Mouse (Mus musculus): ENCODE measurements around the gene Fgf16. TPM values are rescaled to one million over a fixed set of nuclear protein-coding genes. Genes with fewer than 3 reads are reported as not detected.

Gene Fgf16
- not detected in 2 replicates for polyA plus RNA-seq (2012; rRNA removed)
- not detected in 2 replicates for polyA plus RNA-seq (2014; fragmentation: Nextera tagmentation; extraction: Ambion mirVana)

DNA sequence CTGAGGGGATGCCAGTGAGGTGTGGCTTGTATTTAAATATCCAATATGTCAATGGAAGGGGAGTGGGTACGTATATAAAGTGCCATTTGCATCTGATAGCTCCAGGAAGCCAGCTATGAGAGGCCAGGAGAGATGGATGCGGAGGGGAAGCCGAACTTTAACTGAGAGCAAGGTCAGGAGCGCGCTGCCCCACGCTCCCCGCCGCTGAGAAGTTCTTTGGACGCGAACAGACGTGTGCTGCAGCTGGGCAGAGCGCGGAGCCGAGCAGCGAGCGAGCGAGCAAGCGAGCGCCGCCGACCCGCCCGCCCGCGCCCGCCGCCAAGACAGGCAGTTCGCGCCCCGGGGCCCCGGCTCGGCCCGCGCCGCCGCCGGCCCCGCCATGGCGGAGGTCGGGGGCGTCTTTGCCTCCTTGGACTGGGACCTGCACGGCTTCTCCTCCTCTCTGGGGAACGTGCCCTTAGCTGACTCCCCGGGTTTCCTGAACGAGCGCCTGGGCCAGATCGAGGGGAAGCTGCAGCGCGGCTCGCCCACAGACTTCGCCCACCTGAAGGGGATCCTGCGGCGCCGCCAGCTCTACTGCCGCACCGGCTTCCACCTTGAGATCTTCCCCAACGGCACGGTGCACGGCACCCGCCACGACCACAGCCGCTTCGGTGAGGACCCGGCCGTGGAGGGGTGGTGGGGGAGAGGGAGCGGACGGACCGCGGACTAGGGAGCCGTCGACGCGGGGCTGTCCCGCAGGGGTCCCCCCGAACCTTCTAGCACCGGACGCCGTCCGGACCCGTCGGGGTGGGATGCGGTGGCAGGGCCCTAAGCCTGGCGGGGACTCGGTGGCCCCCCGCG lies at the start of gene Fgf16:
Gene Fgf16, plus strand, starts transcription at position 118 of the 843 bp plus-strand sequence.
- H3K27me3 ChIP-seq (ENCODE audit: control insufficient read depth, insufficient read depth, low read length): peaks cover 39% of the 10 kb centered on the region
- H3K4me1 ChIP-seq (replicated peaks; ENCODE audit: control insufficient read depth in 2 of 2, insufficient read depth in 2 of 2, low read length in 1 of 2): no peaks in the 10 kb centered on the region
- DNase-seq (ENCODE audit: low read depth in 3 of 3, low spot score in 3 of 3): no peak
- WGBS (ENCODE audit: insufficient replicate concordance): 7% methylated on average over 53 of the region's 86 CpGs
- no peak within 1 kb of the TSS for H3K9ac ChIP-seq (replicated peaks)
- ATAC-seq (ENCODE audit: insufficient read depth): no peak
- H3K27ac ChIP-seq: no peak within 1 kb of the TSS
- H3K4me3 ChIP-seq (ENCODE audit: insufficient read depth in 1 of 2, low read depth in 2 of 2, low read length in 2 of 2): peak within 1 kb of the TSS in 1 of 2 experiments; percentile 17; a peak in 2 of 4 replicates
- H3K36me3 ChIP-seq (replicated peaks; ENCODE audit: control insufficient read depth, insufficient read depth, low read depth): no peaks in the 10 kb centered on the region
- peak within 1 kb of the TSS; percentile 32 for H3K4me2 ChIP-seq (ENCODE audit: low read depth)
- TF ChIP-seq CTCF (IDR thresholded peaks at IDR 0.05; ENCODE audit: low read depth) (no peak), EP300 (IDR thresholded peaks at IDR 0.05; ENCODE audit: low read depth) (no peak)
- H3K9me3 ChIP-seq (ENCODE audit: control insufficient read depth, low read length): no peaks in the 10 kb centered on the region

DNA sequence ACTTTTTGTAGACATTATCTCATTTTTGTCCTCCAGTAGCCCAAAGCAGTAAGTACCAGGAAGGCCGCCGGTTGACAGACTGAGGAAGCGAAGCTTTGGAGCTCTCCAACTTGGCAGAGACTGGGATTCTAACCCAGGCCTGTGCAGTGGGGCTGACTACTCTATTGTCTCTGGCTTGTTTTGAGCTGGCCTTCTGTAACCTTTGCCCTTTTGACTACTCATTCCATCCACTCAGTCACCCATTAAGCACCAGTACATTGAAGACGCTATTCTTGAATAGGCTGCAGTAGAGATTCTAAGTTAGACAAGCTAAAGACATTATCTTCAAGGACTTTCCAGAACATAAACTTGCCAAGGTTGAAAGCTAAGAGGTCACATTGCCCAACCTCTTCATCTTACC lies 49.3 kb upstream of the Fgf16 start:
- no peak for DNase-seq (ENCODE audit: low read depth in 3 of 3, low spot score in 3 of 3)
- 66% methylated on average over 4 of the region's 4 CpGs for WGBS (ENCODE audit: insufficient replicate concordance)
- no peak overlapping the region for H3K4me3 ChIP-seq (ENCODE audit: insufficient read depth in 1 of 2, low read depth in 2 of 2, low read length in 2 of 2)

DNA sequence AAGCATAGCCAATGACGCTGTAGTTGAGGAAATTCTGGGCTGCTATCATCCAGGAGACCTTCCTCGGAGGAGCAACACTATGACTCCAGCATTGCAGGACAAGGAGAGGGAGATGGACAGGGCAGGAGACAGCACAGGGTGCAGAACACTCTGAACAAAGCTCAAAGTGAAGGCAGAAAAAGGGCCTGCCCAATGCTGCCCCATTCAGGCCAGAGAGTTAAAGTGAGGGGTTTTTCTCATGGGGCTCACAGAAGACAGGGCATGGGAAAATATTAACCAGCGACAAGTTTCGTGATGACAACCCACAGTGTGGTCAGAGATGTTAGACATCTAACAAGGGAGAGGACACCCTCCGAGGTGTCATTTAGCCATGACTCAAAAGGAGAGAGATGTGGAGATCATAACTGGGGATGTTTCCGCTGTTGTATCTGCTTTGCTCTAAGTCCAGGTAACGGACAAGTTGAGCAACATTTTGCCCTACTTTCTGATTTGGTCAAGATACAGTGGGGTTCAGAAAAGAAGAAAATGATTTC lies 48.2 kb upstream of the Fgf16 start:
- TF ChIP-seq EP300 (IDR thresholded peaks at IDR 0.05; ENCODE audit: low read depth) (no peak), CTCF (IDR thresholded peaks at IDR 0.05; ENCODE audit: low read depth) (no peak)
- no peak for ATAC-seq (ENCODE audit: insufficient read depth)
- no peak overlapping the region for H3K9ac ChIP-seq (replicated peaks)
- H3K4me1 ChIP-seq (replicated peaks; ENCODE audit: control insufficient read depth in 2 of 2, insufficient read depth in 2 of 2, low read length in 1 of 2): no peaks in the 10 kb centered on the region
- WGBS (ENCODE audit: insufficient replicate concordance): 66% methylated on average over 7 of the region's 7 CpGs
- DNase-seq (ENCODE audit: low read depth in 3 of 3, low spot score in 3 of 3): no peak
- H3K27me3 ChIP-seq (ENCODE audit: control insufficient read depth, insufficient read depth, low read length): no peaks in the 10 kb centered on the region; the same call in 1 of the 2 replicates
- no peak overlapping the region for H3K27ac ChIP-seq
- no peak overlapping the region for H3K4me3 ChIP-seq (ENCODE audit: insufficient read depth in 1 of 2, low read depth in 2 of 2, low read length in 2 of 2)
- no peaks in the 10 kb centered on the region for H3K9me3 ChIP-seq (ENCODE audit: control insufficient read depth, low read length)
- H3K4me2 ChIP-seq (ENCODE audit: low read depth): no peak overlapping the region
- no peaks in the 10 kb centered on the region for H3K36me3 ChIP-seq (replicated peaks; ENCODE audit: control insufficient read depth, insufficient read depth, low read depth)

More for the DNA sequence above, 49.3 kb upstream of the Fgf16 start:
- no peak overlapping the region for H3K4me2 ChIP-seq (ENCODE audit: low read depth)
- H3K27ac ChIP-seq: no peak overlapping the region
- no peaks in the 10 kb centered on the region for H3K9me3 ChIP-seq (ENCODE audit: control insufficient read depth, low read length)
- no peak overlapping the region for H3K9ac ChIP-seq (replicated peaks)
- no peak for TF ChIP-seq CTCF (IDR thresholded peaks at IDR 0.05; ENCODE audit: low read depth)
- no peak for TF ChIP-seq EP300 (IDR thresholded peaks at IDR 0.05; ENCODE audit: low read depth)
- no peaks in the 10 kb centered on the region; the same call in 1 of the 2 replicates for H3K27me3 ChIP-seq (ENCODE audit: control insufficient read depth, insufficient read depth, low read length)
- no peaks in the 10 kb centered on the region for H3K36me3 ChIP-seq (replicated peaks; ENCODE audit: control insufficient read depth, insufficient read depth, low read depth)
- no peak for ATAC-seq (ENCODE audit: insufficient read depth)
- no peaks in the 10 kb centered on the region for H3K4me1 ChIP-seq (replicated peaks; ENCODE audit: control insufficient read depth in 2 of 2, insufficient read depth in 2 of 2, low read length in 1 of 2)

DNA sequence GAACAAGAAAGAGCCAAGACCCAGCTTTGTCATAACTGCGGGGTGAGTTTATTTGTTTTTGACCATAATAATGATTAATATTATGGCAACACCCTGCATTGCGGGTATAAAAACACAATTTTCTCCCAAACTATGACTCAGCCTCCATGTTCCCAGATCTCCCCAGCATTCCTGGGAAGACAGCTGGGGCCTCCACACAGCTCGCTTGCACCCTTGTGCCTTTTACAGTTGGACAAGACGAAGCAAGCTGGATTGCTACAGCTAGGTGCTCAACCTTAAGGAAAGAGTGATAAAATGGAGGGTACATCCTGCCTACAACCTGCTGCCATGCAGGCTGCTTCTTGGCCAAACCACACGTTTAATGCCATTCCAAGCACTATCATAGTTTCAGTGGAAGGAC lies 45.7 kb upstream of the Fgf16 start:
- TF ChIP-seq EP300 (IDR thresholded peaks at IDR 0.05; ENCODE audit: low read depth): no peak
- TF ChIP-seq CTCF (IDR thresholded peaks at IDR 0.05; ENCODE audit: low read depth): no peak
- WGBS (ENCODE audit: insufficient replicate concordance): 58% methylated on average over 5 of the region's 5 CpGs
- Histone ChIP-seq H3K4me2 (ENCODE audit: low read depth) (no peak overlapping the region), H3K4me3 (ENCODE audit: insufficient read depth in 1 of 2, low read depth in 2 of 2, low read length in 2 of 2) (no peak overlapping the region), H3K27ac (no peak overlapping the region), H3K36me3 (replicated peaks; ENCODE audit: control insufficient read depth, insufficient read depth, low read depth) (no peaks in the 10 kb centered on the region), H3K4me1 (replicated peaks; ENCODE audit: control insufficient read depth in 2 of 2, insufficient read depth in 2 of 2, low read length in 1 of 2) (no peaks in the 10 kb centered on the region), H3K27me3 (ENCODE audit: control insufficient read depth, insufficient read depth, low read length) (no peaks in the 10 kb centered on the region; the same call in 1 of the 2 replicates), H3K9me3 (ENCODE audit: control insufficient read depth, low read length) (no peaks in the 10 kb centered on the region), H3K9ac (replicated peaks) (no peak overlapping the region)
- DNase-seq (ENCODE audit: low read depth in 3 of 3, low spot score in 3 of 3): no peak
- no peak for ATAC-seq (ENCODE audit: insufficient read depth)

DNA sequence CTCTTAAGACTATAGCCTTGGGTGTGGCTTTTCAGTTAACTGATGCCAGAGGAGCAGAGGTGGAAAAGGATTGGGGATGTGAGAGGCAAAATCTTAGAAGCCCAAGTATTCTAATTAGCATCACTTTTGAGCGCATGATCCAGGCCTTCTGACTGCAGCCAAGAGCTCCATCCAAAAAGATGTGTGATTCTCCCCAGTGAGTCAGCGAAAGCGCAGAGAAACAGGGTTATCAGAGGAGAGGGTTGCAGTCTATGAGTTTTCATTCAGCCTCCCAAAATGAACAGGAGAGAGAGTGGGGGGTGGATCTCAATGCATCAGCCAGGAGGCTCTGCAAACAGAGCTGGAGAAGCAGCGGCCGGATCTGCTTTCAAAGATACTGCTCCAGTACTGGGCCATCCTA lies 45.1 kb upstream of the Fgf16 start:
- 66% methylated on average over 5 of the region's 5 CpGs for WGBS (ENCODE audit: insufficient replicate concordance)
- no peak overlapping the region for H3K4me2 ChIP-seq (ENCODE audit: low read depth)

More for the DNA sequence above, 45.1 kb upstream of the Fgf16 start:
- Histone ChIP-seq H3K27ac (no peak overlapping the region), H3K9me3 (ENCODE audit: control insufficient read depth, low read length) (no peaks in the 10 kb centered on the region), H3K9ac (replicated peaks) (no peak overlapping the region), H3K36me3 (replicated peaks; ENCODE audit: control insufficient read depth, insufficient read depth, low read depth) (no peaks in the 10 kb centered on the region), H3K4me3 (ENCODE audit: insufficient read depth in 1 of 2, low read depth in 2 of 2, low read length in 2 of 2) (no peak overlapping the region), H3K27me3 (ENCODE audit: control insufficient read depth, insufficient read depth, low read length) (no peaks in the 10 kb centered on the region; the same call in 1 of the 2 replicates), H3K4me1 (replicated peaks; ENCODE audit: control insufficient read depth in 2 of 2, insufficient read depth in 2 of 2, low read length in 1 of 2) (no peaks in the 10 kb centered on the region)
- ATAC-seq (ENCODE audit: insufficient read depth): no peak
- no peak for DNase-seq (ENCODE audit: low read depth in 3 of 3, low spot score in 3 of 3)
- no peak for TF ChIP-seq CTCF (IDR thresholded peaks at IDR 0.05; ENCODE audit: low read depth)
